Mouse (Mus musculus) small intestine, adult 2 months (tissue): ENCODE results near the gene Cebpzos.

Experiments used
- CTCF ChIP-seq: fragments of 200-500 bp; IDR thresholded peaks from 2 replicates; pipeline ENCODE4 v1.5.1; 2012; ENCODE audit warnings: low read depth, mild to moderate bottlenecking, control low read depth, inconsistent platforms, low read length, moderate library complexity, mixed read lengths; ENCODE audit not compliant: insufficient replicate concordance, insufficient read length; ENCODE audit errors: extremely low read depth
- POLR2A ChIP-seq: fragments of 200-500 bp; IDR thresholded peaks from 2 replicates; pipeline ENCODE4 v1.6.1; 2012; ENCODE audit warnings: low read depth, mild to moderate bottlenecking, control low read depth, inconsistent platforms, low read length, moderate library complexity

DNA sequence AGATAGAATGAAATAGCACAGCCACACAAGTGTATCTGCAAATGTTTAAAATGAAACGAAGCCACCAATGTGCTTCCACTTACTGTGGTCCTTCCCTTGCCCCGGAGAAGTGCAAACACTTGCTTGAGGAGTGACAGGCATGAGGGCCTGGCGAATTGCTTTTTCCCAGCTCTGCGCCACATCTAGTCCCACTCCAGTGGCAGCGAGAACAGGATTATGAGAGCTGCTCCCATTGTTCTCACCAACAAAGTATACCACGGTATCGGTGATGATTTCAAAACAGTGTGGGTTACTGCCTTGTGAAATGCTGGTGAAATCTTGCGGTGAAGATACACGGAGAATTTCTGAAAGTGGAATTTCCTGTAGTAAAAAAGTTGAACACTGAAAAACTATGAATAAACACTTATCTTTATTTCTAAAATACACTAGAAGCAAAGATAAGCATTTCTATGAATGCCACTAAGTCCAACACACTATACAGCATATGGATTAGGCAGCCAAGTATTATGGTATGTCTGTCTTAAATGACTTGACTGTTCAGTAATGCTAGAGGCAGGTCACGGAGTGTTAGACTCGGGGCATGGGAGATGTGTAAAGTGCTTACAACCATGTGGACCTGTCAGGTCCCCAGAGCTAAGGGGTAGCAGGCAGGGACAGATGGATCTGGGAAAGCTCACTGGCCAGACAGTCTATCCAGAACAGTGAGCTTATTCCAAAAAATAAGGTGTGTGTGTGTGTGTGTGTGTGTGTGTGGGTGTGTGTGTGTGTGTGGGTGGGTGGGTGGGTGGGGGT is 50.0 kb downstream of the Cebpzos start:
- TF ChIP-seq POLR2A = no peak
- TF ChIP-seq CTCF = no peak
